8 mouse cellular contexts compared by ENCODE assay signal in genomic region chr13:43131741-43132191, GRCm38 (mm10). TPM values are rescaled to one million over a fixed set of nuclear protein-coding genes. Genes with fewer than 3 reads are reported as not detected.
DNase-seq lines count a peak whose midpoint lies in the region; ATAC-seq lines count a peak whose summit lies in the region.

No protein-coding gene starts in this region.

- peak; percentile 39 to 52 for DNase-seq in cerebellum, postnatal 14 days
- no peak for DNase-seq in cerebellum, postnatal 36 days
- DNase-seq in urinary bladder, postnatal 14 days (ENCODE audit: low spot score): peak; percentile 35
- DNase-seq in urinary bladder, postnatal 10 days (ENCODE audit: low spot score): no peak
- peak; percentile 63 for DNase-seq in kidney, postnatal 10 days
- DNase-seq in layer of hippocampus, adult 9-10 months (ENCODE audit: low spot score): no peak
- no peak for DNase-seq in natural killer cell, adult 2 months (ENCODE audit: low spot score in 2 of 2)

- ATAC-seq in erythroblast, adult 5-6 weeks (replicated peaks; ENCODE audit: low FRiP score, poor library complexity, severe bottlenecking): no peak

RNA-seq across cellular contexts. Expression of gene Tbc1d7, which starts 39.5 kb away (rescaled TPM):
- total RNA-seq in erythroblast, adult 5-6 weeks (2015; ENCODE audit: low replicate concordance): 6.5 and 10.0 TPM in 2 replicates
- 4.7 and 6.7 TPM in 2 replicates for total RNA-seq in erythroblast, adult 5-6 weeks (2017; ENCODE audit: low replicate concordance)

Comparison
In these comparisons a context has a peak if more than half of its experiments do, and no peak if none do; other contexts are left out.
1. DNase-seq: peak in cerebellum, postnatal 14 days (2 of 2), urinary bladder, postnatal 14 days (single experiment) and kidney, postnatal 10 days (single experiment); none in cerebellum, postnatal 36 days (0 of 2), urinary bladder, postnatal 10 days (single experiment), layer of hippocampus, adult 9-10 months (single experiment) and natural killer cell, adult 2 months (0 of 2).